Mouse (Mus musculus) forebrain, embryonic 13.5 days (tissue): ENCODE results near the gene Vmn1r47. TPM values are rescaled to one million over a fixed set of nuclear protein-coding genes. Genes with fewer than 3 reads are reported as not detected.
"Not testable (repeated sequence)": the region's sequence is repeated elsewhere in the genome, so short reads cannot be mapped to it uniquely, and the experiment has no call there.

Source experiments
- ATAC-seq: fragments of 200-750 bp; cut with Nextera tagmentation; 2 replicates; pipeline ENCODE4 v1.8.0; 2017
- H3K27ac ChIP-seq: fragments of 300-500 bp; sonication (generic); 2 replicates; pipeline ENCODE4 v1.5.1; 2015; ENCODE audit warnings: inconsistent platforms, mild to moderate bottlenecking, moderate library complexity
- H3K27me3 ChIP-seq: fragments of 300-500 bp; sonication (generic); 2 replicates; pipeline ENCODE4 v1.6.1; 2015; ENCODE audit warnings: mild to moderate bottlenecking, inconsistent platforms
- H3K36me3 ChIP-seq: fragments of 300-500 bp; sonication (generic); 2 replicates; pipeline ENCODE4 v1.6.1; 2015; ENCODE audit warnings: mild to moderate bottlenecking, inconsistent platforms; ENCODE audit not compliant: poor library complexity, severe bottlenecking
- H3K4me1 ChIP-seq: fragments of 300-500 bp; sonication (generic); 2 replicates; pipeline ENCODE4 v1.6.1; 2015; ENCODE audit warnings: inconsistent platforms
- H3K4me2 ChIP-seq: fragments of 300-500 bp; sonication (generic); 2 replicates; pipeline ENCODE4 v1.6.1; 2015; ENCODE audit warnings: inconsistent platforms, mild to moderate bottlenecking, moderate library complexity
- H3K4me3 ChIP-seq: fragments of 300-500 bp; sonication (generic); 2 replicates; pipeline ENCODE4 v1.5.1; 2015; ENCODE audit warnings: mild to moderate bottlenecking, inconsistent platforms
- H3K9ac ChIP-seq: fragments of 300-500 bp; sonication (generic); 2 replicates; pipeline ENCODE4 v1.6.1; 2015; ENCODE audit warnings: mild to moderate bottlenecking, inconsistent platforms
- H3K9me3 ChIP-seq: fragments of 300-500 bp; sonication (generic); replicated peaks from 2 replicates; pipeline ENCODE4 v1.6.1; 2016; ENCODE audit warnings: inconsistent platforms
- WGBS: fragments of 180-500 bp; shearing (Covaris S2); methylation state at CpG from one replicate; pipeline ENCODE4 v1.1.7; 2015; 5-methylcytosine and 5-hydroxymethylcytosine counted together
- polyA plus RNA-seq: library from polyadenylated mRNA; unstranded; fragments of >200 nt; fragmentation: Nextera tagmentation; extraction: Ambion mirVana; gene quantifications from 2 replicates; pipeline ENCODE4 v1.2.1, GENCODE M21; 2015

Gene Vmn1r47
- not detected in 2 replicates for polyA plus RNA-seq

GRCm38 (mm10) chr6:90015847-90016246, at the start of gene Vmn1r47:
Vmn1r47 (plus strand) TSS chr6:90016147.
- 92% methylated on average over 1 of the region's 1 CpGs for WGBS
- H3K9ac ChIP-seq, H3K27me3 ChIP-seq, H3K36me3 ChIP-seq, H3K4me3 ChIP-seq, H3K4me2 ChIP-seq, ATAC-seq, H3K9me3 ChIP-seq, H3K4me1 ChIP-seq, H3K27ac ChIP-seq: not testable (repeated sequence)

DNA sequence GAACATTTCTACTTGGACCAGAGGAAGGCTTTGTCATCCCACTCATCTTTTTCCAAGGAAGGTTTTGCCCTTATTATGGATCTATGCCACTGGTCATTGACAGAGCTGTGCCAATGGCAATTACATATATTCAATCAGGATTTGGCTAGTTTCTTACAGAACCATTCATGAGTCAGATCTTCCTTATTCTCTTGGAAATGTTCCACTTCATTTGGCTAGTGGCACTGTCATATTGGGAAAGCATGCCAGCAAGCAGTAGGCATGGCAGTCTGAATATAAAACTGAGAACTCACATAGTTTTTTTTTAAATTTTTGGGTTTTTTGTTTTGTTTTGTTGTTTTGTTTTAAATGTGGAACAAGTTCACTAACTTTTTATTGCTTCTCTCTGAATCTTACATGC, 49.6 kb upstream of the Vmn1r47 start:
- no peak overlapping the region for H3K9ac ChIP-seq
- H3K27me3 ChIP-seq = no peaks in the 10 kb centered on the region
- no peak overlapping the region for H3K4me2 ChIP-seq
- H3K27ac ChIP-seq = no peak overlapping the region
- H3K36me3 ChIP-seq = no peaks in the 10 kb centered on the region
- no peak for ATAC-seq
- no peak overlapping the region for H3K4me3 ChIP-seq
- peaks cover 39% of the 10 kb centered on the region for H3K9me3 ChIP-seq
- no peaks in the 10 kb centered on the region for H3K4me1 ChIP-seq

DNA sequence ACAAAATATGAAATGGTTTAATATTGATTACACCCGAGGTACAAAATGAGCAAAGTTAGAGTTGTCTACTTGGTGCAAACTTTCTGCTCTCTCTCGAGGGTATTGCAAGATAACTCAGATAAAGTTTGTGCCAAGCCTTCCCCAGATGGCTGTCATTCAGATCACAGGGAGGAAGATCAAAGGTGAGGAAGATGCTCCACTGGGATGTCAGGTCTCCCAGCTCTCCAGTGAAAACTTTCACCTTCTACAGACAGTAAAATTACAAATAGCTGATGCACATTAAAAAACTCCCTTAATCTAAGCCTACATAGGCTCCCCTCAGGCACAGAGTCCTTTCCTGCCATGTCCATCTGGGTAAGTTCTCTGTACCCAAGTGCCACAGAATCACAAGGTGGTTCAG, 46.9 kb upstream of the Vmn1r47 start, which contains the start of gene Vmn1r46:
Gene Vmn1r46 (plus strand): TSS at position 301 of the 400 bp plus-strand sequence.
- H3K4me2 ChIP-seq = no peak within 1 kb of the TSS
- no peak within 1 kb of the TSS for H3K4me3 ChIP-seq
- WGBS = 59% methylated on average over 2 of the region's 2 CpGs
- no peaks in the 10 kb centered on the region for H3K27me3 ChIP-seq
- H3K9me3 ChIP-seq = peaks cover 42% of the 10 kb centered on the region
- H3K36me3 ChIP-seq = no peaks in the 10 kb centered on the region
- ATAC-seq = no peak
- no peak within 1 kb of the TSS for H3K27ac ChIP-seq
- H3K9ac ChIP-seq = no peak within 1 kb of the TSS
- H3K4me1 ChIP-seq = no peaks in the 10 kb centered on the region

GRCm38 (mm10) chr6:89985989-89986388, 30.0 kb upstream of the Vmn1r47 start:
- Histone ChIP-seq H3K9me3 (peaks cover 24% of the 10 kb centered on the region), H3K9ac (no peak overlapping the region), H3K4me3 (no peak overlapping the region), H3K4me1 (no peaks in the 10 kb centered on the region), H3K4me2 (no peak overlapping the region), H3K27ac (no peak overlapping the region), H3K27me3 (no peaks in the 10 kb centered on the region), H3K36me3 (no peaks in the 10 kb centered on the region)
- no peak for ATAC-seq
- 12% methylated on average over 1 of the region's 1 CpGs for WGBS

- WGBS = no CpG with 5 or more reads among the region's 2 CpGs
- H3K27ac ChIP-seq, H3K27me3 ChIP-seq: not testable (repeated sequence)
Observed at GRCm38 (mm10) chr6:90036741-90037140, 20.8 kb downstream of the Vmn1r47 start, which contains the start of gene Vmn1r48. Vmn1r48 (minus strand) TSS chr6:90036841.

More at GRCm38 (mm10) chr6:90036741-90037140, 20.8 kb downstream of the Vmn1r47 start, which contains the start of gene Vmn1r48:
- not testable (repeated sequence) for ATAC-seq, H3K9ac ChIP-seq, H3K9me3 ChIP-seq, H3K4me1 ChIP-seq, H3K4me2 ChIP-seq, H3K4me3 ChIP-seq, H3K36me3 ChIP-seq

Other genes starting within 250 kb of the Vmn1r47 start
- gene Vmn1r42, start 139.7 kb upstream of the Vmn1r47 start, polyA plus RNA-seq = not detected in 2 replicates
- not detected in 2 replicates for gene Vmn1r43, start 139.7 kb upstream of the Vmn1r47 start, polyA plus RNA-seq
- gene Vmn1r44, start 132.5 kb upstream of the Vmn1r47 start, polyA plus RNA-seq = not detected in 2 replicates
- gene Vmn1r45, start 75.5 kb upstream of the Vmn1r47 start, polyA plus RNA-seq = not detected in 2 replicates
- gene Vmn1r46, start 46.8 kb upstream of the Vmn1r47 start, polyA plus RNA-seq = not detected in 2 replicates
- gene Vmn1r48, start 20.7 kb downstream of the Vmn1r47 start, polyA plus RNA-seq = not detected in 2 replicates
- not detected in 2 replicates for gene Vmn1r49, start 62.4 kb downstream of the Vmn1r47 start, polyA plus RNA-seq
- not detected in 2 replicates for gene Vmn1r50, start 85.3 kb downstream of the Vmn1r47 start, polyA plus RNA-seq
- not detected in 2 replicates for gene Vmn1r51, start 106.4 kb downstream of the Vmn1r47 start, polyA plus RNA-seq
- not detected in 2 replicates for gene Vmn1r52, start 158.7 kb downstream of the Vmn1r47 start, polyA plus RNA-seq
- gene V1ra8, start 186.6 kb downstream of the Vmn1r47 start, polyA plus RNA-seq = not detected in 2 replicates
- gene Vmn1r53, start 208.3 kb downstream of the Vmn1r47 start, polyA plus RNA-seq = not detected in 2 replicates
- gene Vmn1r54, start 230.2 kb downstream of the Vmn1r47 start, polyA plus RNA-seq = not detected in 2 replicates